Mouse (Mus musculus) lung, adult 2 months (tissue): ENCODE results near the gene Gss.

Experiments used
- CTCF ChIP-seq: fragments of 200-500 bp; IDR thresholded peaks from 2 replicates; pipeline ENCODE4 v1.5.1; 2011; ENCODE audit warnings: mild to moderate bottlenecking, low read length, control low read depth; ENCODE audit not compliant: insufficient read depth
- POLR2A ChIP-seq: fragments of 200-500 bp; IDR thresholded peaks from 2 replicates; pipeline ENCODE4 v1.6.1; 2011; ENCODE audit warnings: low read depth, mild to moderate bottlenecking, control low read depth, low read length, borderline replicate concordance; ENCODE audit errors: extremely low read depth

- TF ChIP-seq CTCF, result no peak
- TF ChIP-seq POLR2A, result no peak
These were observed 73.9 kb downstream of the Gss start for GRCm38 (mm10) chr2:155518531-155519270.
